Mouse (Mus musculus): ENCODE measurements around the gene Unc13b. TPM values are rescaled to one million over a fixed set of nuclear protein-coding genes. Genes with fewer than 3 reads are reported as not detected.

Unc13b gene
- polyA plus RNA-seq, 1 experiment, result 0.92 TPM

DNA sequence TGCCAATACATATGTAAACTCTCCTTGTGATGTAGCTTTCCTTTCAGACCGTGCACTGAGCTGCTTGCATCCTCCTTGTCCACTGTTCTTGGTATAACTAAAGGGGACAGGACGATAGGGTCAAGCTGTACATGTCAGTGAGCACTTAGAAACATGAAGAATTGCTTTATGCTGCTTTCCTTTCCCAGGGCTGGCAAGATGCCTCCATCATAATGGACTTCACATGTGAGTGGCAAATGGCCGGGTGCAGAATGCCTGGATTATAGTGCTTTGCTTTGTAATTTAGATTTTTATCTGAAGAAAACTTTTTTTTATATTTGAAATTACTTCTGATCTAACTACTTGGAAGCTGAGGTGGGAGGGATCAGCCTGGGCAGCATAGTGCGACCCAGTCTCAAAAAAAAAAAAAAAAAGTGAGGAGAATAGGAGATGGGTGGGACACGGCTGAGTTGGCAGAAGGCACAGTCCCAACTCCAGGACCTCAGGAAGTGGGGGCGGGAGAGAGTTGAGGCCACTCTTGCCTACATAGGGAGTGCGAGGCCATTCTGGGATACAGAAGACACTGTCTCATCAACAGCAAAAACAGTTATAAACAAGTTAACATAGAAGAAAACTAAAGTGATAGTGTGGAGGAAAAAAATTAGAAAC is 19.4 kb downstream of the Unc13b start:
- H3K27ac ChIP-seq (ENCODE audit: insufficient read depth, low read length), result no peak overlapping the region
- no peak for DNase-seq (ENCODE audit: low read depth in 1 of 2, low spot score in 2 of 2)

DNA sequence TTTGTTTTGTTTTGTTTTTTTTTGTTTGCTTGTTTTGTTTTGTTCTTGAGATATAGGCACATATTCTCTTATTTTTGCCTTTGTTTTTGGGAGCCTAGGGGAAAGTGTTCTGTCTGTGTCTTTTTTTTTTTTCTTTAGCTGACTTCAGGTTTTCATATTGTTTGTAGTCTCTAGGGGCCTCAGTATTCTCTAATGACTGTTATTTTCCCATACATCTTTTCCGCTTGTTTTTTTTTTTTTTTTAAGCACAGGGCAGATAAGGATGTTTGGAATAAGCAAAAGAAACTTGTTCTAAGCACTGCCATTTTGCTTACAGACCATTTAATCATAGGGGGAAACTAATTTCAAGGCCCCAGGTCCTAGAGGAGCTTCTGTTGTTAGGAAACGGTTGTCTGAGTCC is 23.7 kb downstream of the Unc13b start:
- Histone ChIP-seq H3K36me3 (ENCODE audit: control insufficient read depth, insufficient read depth, low read length) (no peaks in the 10 kb centered on the region), H3K4me1 (ENCODE audit: control insufficient read depth, insufficient read depth, insufficient read length) (no peaks in the 10 kb centered on the region), H3K27ac (ENCODE audit: insufficient read depth, low read length) (no peak overlapping the region), H3K27me3 (ENCODE audit: control insufficient read depth, insufficient read depth, low read length) (no peaks in the 10 kb centered on the region), H3K4me3 (ENCODE audit: extremely low read depth, insufficient read depth, insufficient read length) (no peak overlapping the region)
- DNase-seq (ENCODE audit: low read depth in 1 of 2, low spot score in 2 of 2), result no peak
- WGBS, result 89% methylated on average over 2 of the region's 2 CpGs
- no peak for TF ChIP-seq POLR2A (IDR thresholded peaks at IDR 0.05; ENCODE audit: low read depth, low read length)
- no peak for TF ChIP-seq CTCF (IDR thresholded peaks at IDR 0.05; ENCODE audit: extremely low read depth, insufficient read depth, insufficient read length, insufficient replicate concordance)

More for the DNA sequence above, 19.4 kb downstream of the Unc13b start:
- Histone ChIP-seq H3K4me1 (ENCODE audit: control insufficient read depth, insufficient read depth, insufficient read length) (no peaks in the 10 kb centered on the region), H3K4me3 (ENCODE audit: extremely low read depth, insufficient read depth, insufficient read length) (no peak overlapping the region), H3K27me3 (ENCODE audit: control insufficient read depth, insufficient read depth, low read length) (no peaks in the 10 kb centered on the region; the same call in 1 of the 2 replicates), H3K36me3 (ENCODE audit: control insufficient read depth, insufficient read depth, low read length) (no peaks in the 10 kb centered on the region)
- 70% methylated on average over 7 of the region's 7 CpGs for WGBS
- TF ChIP-seq POLR2A (IDR thresholded peaks at IDR 0.05; ENCODE audit: low read depth, low read length), result no peak
- TF ChIP-seq CTCF (IDR thresholded peaks at IDR 0.05; ENCODE audit: extremely low read depth, insufficient read depth, insufficient read length, insufficient replicate concordance), result no peak

DNA sequence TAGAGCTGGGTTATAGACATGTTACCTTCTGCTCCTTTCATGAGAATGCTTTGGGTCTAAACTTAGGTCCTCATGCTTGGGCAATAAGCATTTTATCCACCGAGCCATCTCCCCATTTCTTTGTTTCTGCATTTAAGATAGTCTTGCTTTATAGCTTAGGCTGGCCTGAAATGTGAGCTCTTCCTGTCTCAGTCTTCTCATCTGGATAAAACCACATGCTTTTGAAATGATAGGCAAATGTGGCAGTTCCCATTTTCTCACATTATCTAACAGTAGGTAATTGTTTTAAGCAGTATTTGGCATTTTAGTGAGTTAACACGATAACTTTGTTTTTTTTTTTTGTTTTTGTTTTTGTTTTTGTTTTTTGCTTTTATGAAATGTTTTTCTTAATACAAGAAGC is 31.2 kb downstream of the Unc13b start:
- DNase-seq (ENCODE audit: low read depth in 1 of 2, low spot score in 2 of 2), result no peak
- no peaks in the 10 kb centered on the region for H3K4me1 ChIP-seq (ENCODE audit: control insufficient read depth, insufficient read depth, insufficient read length)
- H3K27ac ChIP-seq (ENCODE audit: insufficient read depth, low read length), result no peak overlapping the region
- no peak overlapping the region for H3K4me3 ChIP-seq (ENCODE audit: extremely low read depth, insufficient read depth, insufficient read length)
- WGBS, result 80% methylated on average over 2 of the region's 2 CpGs
- H3K27me3 ChIP-seq (ENCODE audit: control insufficient read depth, insufficient read depth, low read length), result no peaks in the 10 kb centered on the region
- TF ChIP-seq POLR2A (IDR thresholded peaks at IDR 0.05; ENCODE audit: low read depth, low read length), result no peak
- TF ChIP-seq CTCF (IDR thresholded peaks at IDR 0.05; ENCODE audit: extremely low read depth, insufficient read depth, insufficient read length, insufficient replicate concordance), result no peak
- no peaks in the 10 kb centered on the region for H3K36me3 ChIP-seq (ENCODE audit: control insufficient read depth, insufficient read depth, low read length)

DNA sequence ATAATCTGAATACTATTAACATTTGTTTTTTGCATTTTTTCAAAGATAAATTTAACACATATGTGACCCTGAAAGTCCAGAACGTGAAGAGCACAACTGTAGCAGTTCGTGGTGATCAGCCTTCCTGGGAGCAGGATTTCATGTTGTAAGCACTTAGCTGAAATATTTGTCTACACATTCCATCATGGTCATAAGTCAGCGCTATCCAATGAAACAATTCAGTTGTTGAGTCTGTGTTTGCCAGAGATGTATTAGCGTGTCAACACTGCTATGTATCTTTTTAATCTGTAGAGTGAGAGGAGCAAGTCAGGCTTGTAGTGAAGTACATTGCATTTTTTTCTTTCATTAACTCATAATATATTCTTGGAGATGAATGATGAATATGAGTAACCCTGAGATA is 32.4 kb downstream of the Unc13b start:
- Histone ChIP-seq H3K36me3 (ENCODE audit: control insufficient read depth, insufficient read depth, low read length) (no peaks in the 10 kb centered on the region), H3K27me3 (ENCODE audit: control insufficient read depth, insufficient read depth, low read length) (no peaks in the 10 kb centered on the region), H3K4me1 (ENCODE audit: control insufficient read depth, insufficient read depth, insufficient read length) (no peaks in the 10 kb centered on the region), H3K27ac (ENCODE audit: insufficient read depth, low read length) (no peak overlapping the region), H3K4me3 (ENCODE audit: extremely low read depth, insufficient read depth, insufficient read length) (no peak overlapping the region; the same call in 1 of the 2 replicates)
- WGBS, result 85% methylated on average over 4 of the region's 4 CpGs
- TF ChIP-seq POLR2A (IDR thresholded peaks at IDR 0.05; ENCODE audit: low read depth, low read length) (no peak), CTCF (IDR thresholded peaks at IDR 0.05; ENCODE audit: extremely low read depth, insufficient read depth, insufficient read length, insufficient replicate concordance) (no peak)
- DNase-seq (ENCODE audit: low read depth in 1 of 2, low spot score in 2 of 2), result no peak

DNA sequence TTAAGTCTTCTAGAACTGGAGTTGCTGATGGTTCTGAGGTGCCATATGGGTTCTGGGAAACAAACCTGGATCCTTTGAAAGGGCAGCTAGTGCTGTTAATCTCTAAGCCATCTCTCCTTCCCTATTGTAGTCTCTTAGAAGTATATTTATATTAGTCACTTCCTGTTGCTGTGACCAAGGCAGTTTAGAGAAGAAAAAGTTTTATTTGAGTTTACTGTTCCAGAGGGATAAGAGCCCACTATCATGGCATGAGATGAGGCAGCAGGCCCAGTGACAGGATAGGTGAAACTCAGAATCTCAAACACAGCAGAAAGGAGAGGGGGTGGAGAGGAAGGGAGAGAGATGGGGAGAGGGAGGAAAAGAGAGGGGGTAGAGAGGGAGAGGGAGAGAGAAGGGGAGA is 54.7 kb downstream of the Unc13b start:
- TF ChIP-seq POLR2A (IDR thresholded peaks at IDR 0.05; ENCODE audit: low read depth, low read length), result no peak
- TF ChIP-seq CTCF (IDR thresholded peaks at IDR 0.05; ENCODE audit: extremely low read depth, insufficient read depth, insufficient read length, insufficient replicate concordance), result no peak
- Histone ChIP-seq H3K27me3 (ENCODE audit: control insufficient read depth, insufficient read depth, low read length) (no peaks in the 10 kb centered on the region), H3K4me1 (ENCODE audit: control insufficient read depth, insufficient read depth, insufficient read length) (no peaks in the 10 kb centered on the region), H3K27ac (ENCODE audit: insufficient read depth, low read length) (no peak overlapping the region), H3K4me3 (ENCODE audit: extremely low read depth, insufficient read depth, insufficient read length) (no peak overlapping the region), H3K36me3 (ENCODE audit: control insufficient read depth, insufficient read depth, low read length) (no peaks in the 10 kb centered on the region)
- DNase-seq (ENCODE audit: low read depth in 1 of 2, low spot score in 2 of 2), result no peak

DNA sequence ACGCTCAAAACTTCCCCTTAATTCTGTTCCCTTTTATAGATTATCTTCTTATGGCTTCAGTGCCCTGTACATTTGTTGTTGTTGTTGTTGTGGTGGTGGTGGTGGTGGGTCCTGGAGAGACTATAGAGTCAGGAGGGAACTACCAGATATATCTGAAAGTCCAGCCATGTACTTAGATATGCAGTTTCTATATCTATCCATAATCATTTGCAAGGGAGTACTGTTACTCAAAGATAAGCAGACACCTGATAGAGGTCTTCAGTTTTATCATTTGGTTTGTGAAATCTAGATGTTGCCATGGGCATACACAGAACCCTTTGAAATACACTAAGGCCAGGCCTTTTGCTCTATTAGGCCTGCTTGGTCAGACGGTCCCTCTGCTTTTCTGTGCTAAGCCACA is 55.8 kb downstream of the Unc13b start:
- DNase-seq (ENCODE audit: low read depth in 1 of 2, low spot score in 2 of 2), result no peak
- no peaks in the 10 kb centered on the region for H3K4me1 ChIP-seq (ENCODE audit: control insufficient read depth, insufficient read depth, insufficient read length)
- no peak overlapping the region for H3K4me3 ChIP-seq (ENCODE audit: extremely low read depth, insufficient read depth, insufficient read length)
- no peaks in the 10 kb centered on the region for H3K36me3 ChIP-seq (ENCODE audit: control insufficient read depth, insufficient read depth, low read length)
- TF ChIP-seq CTCF (IDR thresholded peaks at IDR 0.05; ENCODE audit: extremely low read depth, insufficient read depth, insufficient read length, insufficient replicate concordance) (no peak), POLR2A (IDR thresholded peaks at IDR 0.05; ENCODE audit: low read depth, low read length) (no peak)
- no peaks in the 10 kb centered on the region for H3K27me3 ChIP-seq (ENCODE audit: control insufficient read depth, insufficient read depth, low read length)
- no peak overlapping the region for H3K27ac ChIP-seq (ENCODE audit: insufficient read depth, low read length)
- WGBS, result 66% methylated on average over 2 of the region's 2 CpGs

DNA sequence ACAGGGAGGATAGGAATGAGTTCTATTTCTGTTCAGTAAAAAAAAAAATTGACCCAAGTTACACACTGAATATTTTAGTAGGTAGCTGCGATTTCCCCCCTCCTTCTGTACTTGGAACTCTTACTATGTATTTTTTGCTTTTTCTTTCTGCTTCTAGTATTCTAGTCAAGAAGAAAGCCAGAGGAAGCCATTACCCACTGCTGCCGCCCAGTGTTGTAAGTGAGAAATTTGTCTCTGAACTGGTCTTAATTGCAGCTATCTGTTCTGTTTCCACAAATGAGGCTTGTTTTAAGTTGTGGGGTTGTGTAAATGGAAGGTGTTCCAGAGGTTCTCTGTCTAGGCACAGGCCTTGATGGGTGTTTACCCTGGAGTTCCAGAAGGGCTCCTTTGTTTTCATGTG is 56.2 kb downstream of the Unc13b start:
- no peak for TF ChIP-seq POLR2A (IDR thresholded peaks at IDR 0.05; ENCODE audit: low read depth, low read length)
- no peak for TF ChIP-seq CTCF (IDR thresholded peaks at IDR 0.05; ENCODE audit: extremely low read depth, insufficient read depth, insufficient read length, insufficient replicate concordance)
- H3K36me3 ChIP-seq (ENCODE audit: control insufficient read depth, insufficient read depth, low read length), result no peaks in the 10 kb centered on the region
- no peaks in the 10 kb centered on the region for H3K27me3 ChIP-seq (ENCODE audit: control insufficient read depth, insufficient read depth, low read length)
- DNase-seq (ENCODE audit: low read depth in 1 of 2, low spot score in 2 of 2), result peak in 1 of 2 experiments; percentile 8
- no peak overlapping the region for H3K4me3 ChIP-seq (ENCODE audit: extremely low read depth, insufficient read depth, insufficient read length)
- H3K27ac ChIP-seq (ENCODE audit: insufficient read depth, low read length), result no peak overlapping the region
- no peaks in the 10 kb centered on the region for H3K4me1 ChIP-seq (ENCODE audit: control insufficient read depth, insufficient read depth, insufficient read length)
- 12% methylated on average over 2 of the region's 2 CpGs for WGBS

All from spleen, adult 2 months (tissue).